Comparison of ENCODE assay signal across 17 mouse cellular contexts in genomic region chr19:5951631-5952030, GRCm38 (mm10). TPM values are rescaled to one million over a fixed set of nuclear protein-coding genes. Genes with fewer than 3 reads are reported as not detected.
DNase-seq lines count a peak whose midpoint lies in the region; ATAC-seq and TF ChIP-seq lines count a peak whose summit lies in the region.
"Had no signal": no experiment of that assay in that cellular context is flagged by ENCODE, and none has a peak within 500 bp of the region (broad histone marks: within the 10 kb centered on the region; RNA-seq: fewer than 3 reads in every experiment).

No protein-coding gene starts in this region.

- DNase-seq in heart, embryonic 10.5 days (ENCODE audit: low spot score) = no peak
- DNase-seq in heart, adult 18-20 months = no peak
- no peak for DNase-seq in kidney, postnatal 0 days (ENCODE audit: low spot score)
- no peak for DNase-seq in kidney, postnatal 14 days
- no peak for DNase-seq in thymus, postnatal 0 days (ENCODE audit: low spot score)
- no peak for DNase-seq in cerebellum, postnatal 14 days
- DNase-seq: layer of hippocampus, adult 9-11 months; thymus, postnatal 36 days had no signal

- no peak for TF ChIP-seq CTCF in kidney, postnatal 0 days (IDR thresholded peaks at IDR 0.05; ENCODE audit: low read depth)

- ATAC-seq in kidney, postnatal 0 days (replicated peaks; ENCODE audit: low FRiP score, low read depth) = no peak
- no peak for ATAC-seq in embryonic facial prominence, embryonic 12.5 days (ENCODE audit: insufficient number of reproducible peaks, insufficient read depth, low FRiP score, low TSS enrichment)
- ATAC-seq in liver, embryonic 12.5 days = no peak

- no peaks in the 10 kb centered on the region for H3K9me3 ChIP-seq in heart, embryonic 10.5 days
- H3K9me3 ChIP-seq in kidney, postnatal 0 days (replicated peaks; ENCODE audit: low read length) = no peaks in the 10 kb centered on the region
- H3K9me3 ChIP-seq in embryonic facial prominence, embryonic 12.5 days = no peaks in the 10 kb centered on the region
- H3K9me3 ChIP-seq in liver, embryonic 12.5 days (replicated peaks) = no peaks in the 10 kb centered on the region

- H3K4me2 ChIP-seq in kidney, postnatal 0 days (ENCODE audit: low read length) = peak overlapping the region; percentile 32
- H3K4me2 ChIP-seq in embryonic facial prominence, embryonic 12.5 days (replicated peaks) = no peak overlapping the region
- H3K4me2 ChIP-seq in liver, embryonic 12.5 days = no peak overlapping the region

- WGBS in heart, embryonic 10.5 days = 77% methylated on average over 16 of the region's 16 CpGs
- 76% methylated on average over 16 of the region's 16 CpGs for WGBS in kidney, postnatal 0 days
- WGBS in embryonic facial prominence, embryonic 12.5 days = 83% methylated on average over 16 of the region's 16 CpGs
- WGBS in liver, embryonic 12.5 days (ENCODE audit: insufficient replicate concordance) = 88% methylated on average over 16 of the region's 16 CpGs

- 0 out of 2 replicates have a peak overlapping the region, but pooled peaks have one; percentile 35 for H3K9ac ChIP-seq in kidney, postnatal 0 days (ENCODE audit: low read depth, low read length)
- H3K9ac ChIP-seq in embryonic facial prominence, embryonic 12.5 days = no peak overlapping the region
- H3K9ac ChIP-seq in liver, embryonic 12.5 days = no peak overlapping the region

- peaks cover 50% of the 10 kb centered on the region for H3K4me1 ChIP-seq in heart, embryonic 10.5 days
- H3K4me1 ChIP-seq in kidney, postnatal 0 days (replicated peaks; ENCODE audit: insufficient read depth, low read length) = peaks cover 39% of the 10 kb centered on the region
- H3K4me1 ChIP-seq in embryonic facial prominence, embryonic 12.5 days = peaks cover 15% of the 10 kb centered on the region; the same call in 1 of the 2 replicates
- H3K4me1 ChIP-seq in liver, embryonic 12.5 days = peaks cover 25% of the 10 kb centered on the region

- H3K4me3 ChIP-seq in heart, embryonic 10.5 days = 0 out of 2 replicates have a peak overlapping the region, but pooled peaks have one; percentile 13
- 0 out of 2 replicates have a peak overlapping the region, but pooled peaks have one; percentile 4 for H3K4me3 ChIP-seq in kidney, postnatal 0 days (replicated peaks; ENCODE audit: low read depth, low read length)
- no peak overlapping the region for H3K4me3 ChIP-seq in embryonic facial prominence, embryonic 12.5 days
- H3K4me3 ChIP-seq in liver, embryonic 12.5 days = no peak overlapping the region
- H3K4me3 ChIP-seq: erythroblast, embryonic 14.5 days had no signal

- H3K27ac ChIP-seq in heart, embryonic 10.5 days = peak overlapping the region; percentile 87
- H3K27ac ChIP-seq in kidney, postnatal 0 days = peak overlapping the region; percentile 76
- H3K27ac ChIP-seq in embryonic facial prominence, embryonic 12.5 days = peak overlapping the region; percentile 69
- H3K27ac ChIP-seq in liver, embryonic 12.5 days = peak overlapping the region; percentile 8; the same call in 1 of the 2 replicates

- peaks cover 81% of the 10 kb centered on the region for H3K36me3 ChIP-seq in heart, embryonic 10.5 days
- H3K36me3 ChIP-seq in kidney, postnatal 0 days (ENCODE audit: insufficient read depth, low read length) = peaks cover 30% of the 10 kb centered on the region
- peaks cover 66% of the 10 kb centered on the region for H3K36me3 ChIP-seq in embryonic facial prominence, embryonic 12.5 days
- peaks cover 100% of the 10 kb centered on the region for H3K36me3 ChIP-seq in liver, embryonic 12.5 days

- H3K27me3 ChIP-seq in heart, embryonic 10.5 days (ENCODE audit: insufficient read depth, poor library complexity, severe bottlenecking) = no peaks in the 10 kb centered on the region
- no peaks in the 10 kb centered on the region for H3K27me3 ChIP-seq in kidney, postnatal 0 days (ENCODE audit: insufficient read depth, low read length)
- H3K27me3 ChIP-seq in embryonic facial prominence, embryonic 12.5 days = no peaks in the 10 kb centered on the region
- no peaks in the 10 kb centered on the region for H3K27me3 ChIP-seq in liver, embryonic 12.5 days (replicated peaks)

RNA-seq across cellular contexts. Expression of gene Pola2, which starts 12.4 kb away (rescaled TPM):
- 70.0 and 80.7 TPM in 2 replicates for polyA plus RNA-seq in heart, embryonic 10.5 days (2016; fragmentation: Nextera tagmentation; extraction: Ambion mirVana)
- total RNA-seq in heart, adult 18-20 months (2021) = 10 to 100 TPM in 1 of 2 experiments, 1 to 10 TPM in 1; 8.7 to 10.6 TPM
- 39.8 and 40.6 TPM in 2 replicates for polyA plus RNA-seq in kidney, postnatal 0 days (2015; fragmentation: Nextera tagmentation; extraction: Ambion mirVana)
- polyA plus RNA-seq in embryonic facial prominence, embryonic 12.5 days (2016; fragmentation: Nextera tagmentation; extraction: Ambion mirVana) = 80.5 and 82.9 TPM in 2 replicates
- 79.7 and 83.2 TPM in 2 replicates for polyA plus RNA-seq in liver, embryonic 12.5 days (2016; fragmentation: Nextera tagmentation; extraction: Ambion mirVana)
- 61.4 and 71.4 TPM in 2 replicates for polyA plus RNA-seq in thymus, postnatal 0 days (2015; fragmentation: Nextera tagmentation; extraction: Ambion mirVana)

RNA-seq across cellular contexts. Expression of gene Cdc42ep2, which starts 27.0 kb away (rescaled TPM):
- 5.9 and 7.4 TPM in 2 replicates for polyA plus RNA-seq in heart, embryonic 10.5 days (2016; fragmentation: Nextera tagmentation; extraction: Ambion mirVana)
- total RNA-seq in heart, adult 18-20 months (2021) = 1 to 10 TPM; 6.6 to 9.0 TPM
- polyA plus RNA-seq in kidney, postnatal 0 days (2015; fragmentation: Nextera tagmentation; extraction: Ambion mirVana) = 13.2 and 14.2 TPM in 2 replicates
- 3.6 and 4.2 TPM in 2 replicates for polyA plus RNA-seq in embryonic facial prominence, embryonic 12.5 days (2016; fragmentation: Nextera tagmentation; extraction: Ambion mirVana)
- polyA plus RNA-seq in liver, embryonic 12.5 days (2016; fragmentation: Nextera tagmentation; extraction: Ambion mirVana) = 3.4 and 3.6 TPM in 2 replicates
- polyA plus RNA-seq in thymus, postnatal 0 days (2015; fragmentation: Nextera tagmentation; extraction: Ambion mirVana) = 5.2 and 6.7 TPM in 2 replicates
- total RNA-seq: common myeloid progenitor, adult 5-6 weeks; granulocyte monocyte progenitor cell, adult 5-6 weeks; megakaryocyte progenitor cell, adult 5-6 weeks had no signal

RNA-seq across cellular contexts. Expression of gene Slc22a20, which starts 34.3 kb away (rescaled TPM):
- polyA plus RNA-seq in heart, embryonic 10.5 days (2016; fragmentation: Nextera tagmentation; extraction: Ambion mirVana) = not detected in 2 replicates
- total RNA-seq in heart, adult 18-20 months (2021) = not detected
- polyA plus RNA-seq in kidney, postnatal 0 days (2015; fragmentation: Nextera tagmentation; extraction: Ambion mirVana) = not detected in 2 replicates
- not detected in 2 replicates for polyA plus RNA-seq in embryonic facial prominence, embryonic 12.5 days (2016; fragmentation: Nextera tagmentation; extraction: Ambion mirVana)
- polyA plus RNA-seq in liver, embryonic 12.5 days (2016; fragmentation: Nextera tagmentation; extraction: Ambion mirVana) = not detected in 2 replicates
- polyA plus RNA-seq in thymus, postnatal 0 days (2015; fragmentation: Nextera tagmentation; extraction: Ambion mirVana) = not detected in 2 replicates
- total RNA-seq: adrenal gland, postnatal 10 days; common myeloid progenitor, adult 5-6 weeks; granulocyte monocyte progenitor cell, adult 5-6 weeks; left cerebral cortex, postnatal 36 days; megakaryocyte progenitor cell, adult 5-6 weeks had no signal
- polyA plus RNA-seq: erythroblast, embryonic 14.5 days; frontal cortex, adult 2 months had no signal

RNA-seq across cellular contexts. Expression of gene Dpf2, which starts 38.8 kb away (rescaled TPM):
- polyA plus RNA-seq in heart, embryonic 10.5 days (2016; fragmentation: Nextera tagmentation; extraction: Ambion mirVana) = 134 and 150 TPM in 2 replicates
- 10 to 100 TPM; 77.6 to 84.0 TPM for total RNA-seq in heart, adult 18-20 months (2021)
- 108 and 109 TPM in 2 replicates for polyA plus RNA-seq in kidney, postnatal 0 days (2015; fragmentation: Nextera tagmentation; extraction: Ambion mirVana)
- polyA plus RNA-seq in embryonic facial prominence, embryonic 12.5 days (2016; fragmentation: Nextera tagmentation; extraction: Ambion mirVana) = 192 and 207 TPM in 2 replicates
- 73.2 and 74.9 TPM in 2 replicates for polyA plus RNA-seq in liver, embryonic 12.5 days (2016; fragmentation: Nextera tagmentation; extraction: Ambion mirVana)
- 104 and 116 TPM in 2 replicates for polyA plus RNA-seq in thymus, postnatal 0 days (2015; fragmentation: Nextera tagmentation; extraction: Ambion mirVana)

RNA-seq across cellular contexts. Expression of gene Tigd3, which starts 57.7 kb away (rescaled TPM):
- polyA plus RNA-seq in heart, embryonic 10.5 days (2016; fragmentation: Nextera tagmentation; extraction: Ambion mirVana) = 2.4 and 2.9 TPM in 2 replicates
- total RNA-seq in heart, adult 18-20 months (2021) = under 1 TPM in 1 of 2 experiments, not detected in 1; 0.35 TPM
- polyA plus RNA-seq in kidney, postnatal 0 days (2015; fragmentation: Nextera tagmentation; extraction: Ambion mirVana) = 2.9 and 3.6 TPM in 2 replicates
- polyA plus RNA-seq in embryonic facial prominence, embryonic 12.5 days (2016; fragmentation: Nextera tagmentation; extraction: Ambion mirVana) = 5.3 and 6.3 TPM in 2 replicates
- 3.2 and 3.5 TPM in 2 replicates for polyA plus RNA-seq in liver, embryonic 12.5 days (2016; fragmentation: Nextera tagmentation; extraction: Ambion mirVana)
- 3.3 and 4.1 TPM in 2 replicates for polyA plus RNA-seq in thymus, postnatal 0 days (2015; fragmentation: Nextera tagmentation; extraction: Ambion mirVana)

Comparison
In these comparisons a context has a peak if more than half of its experiments do, and no peak if none do; other contexts are left out.
1. H3K27ac ChIP-seq: peak in every context shown above with its lines; median percentile 87 in heart, embryonic 10.5 days; 76 in kidney, postnatal 0 days; 69 in embryonic facial prominence, embryonic 12.5 days; 8 in liver, embryonic 12.5 days.
2. H3K4me3 ChIP-seq: peak in heart, embryonic 10.5 days (single experiment) and kidney, postnatal 0 days (single experiment); none in embryonic facial prominence, embryonic 12.5 days (single experiment) and liver, embryonic 12.5 days (single experiment).